Mouse (Mus musculus) MEL (cell line): ENCODE results near the gene Gas7. TPM values are rescaled to one million over a fixed set of nuclear protein-coding genes. Genes with fewer than 3 reads are reported as not detected.

Source experiments
- DNase-seq: peaks from one replicate; pipeline ENCODE4 v3.0.0; 2011; ENCODE audit warnings: low read depth, low spot score
- H3K27ac ChIP-seq: 2 replicates; pipeline ENCODE4 v1.5.1; 2012; ENCODE audit warnings: low read depth, mild to moderate bottlenecking, control low read depth, low read length, moderate library complexity; ENCODE audit not compliant: control insufficient read depth
- H3K27me3 ChIP-seq, 2 experiments: fragments of 150-350 bp in 1 of 2; sonication (generic) in 1 of 2; 2 replicates each; pipeline ENCODE4 v1.6.1; 2012; ENCODE audit warnings: low read length in 2 of 2, mild to moderate bottlenecking in 2 of 2, improper control_type of control experiment in 1 of 2, moderate library complexity in 1 of 2; ENCODE audit not compliant: insufficient read depth in 2 of 2, control insufficient read depth in 1 of 2
- H3K36me3 ChIP-seq, 2 experiments: 2 replicates each; pipeline ENCODE4 v1.6.1; 2012 to 2014; ENCODE audit warnings: low read length in 2 of 2, improper control_type of control experiment in 1 of 2, inconsistent platforms in 1 of 2, mild to moderate bottlenecking in 1 of 2; ENCODE audit not compliant: insufficient read depth in 2 of 2, control insufficient read depth in 1 of 2
- H3K4me1 ChIP-seq, 2 experiments: fragments of 150-350 bp in 1 of 2; sonication (generic) in 1 of 2; 2 replicates each; pipeline ENCODE4 v1.6.1; 2012; ENCODE audit warnings: low read length in 2 of 2, improper control_type of control experiment in 1 of 2, mild to moderate bottlenecking in 1 of 2; ENCODE audit not compliant: insufficient read depth in 2 of 2, control insufficient read depth in 1 of 2
- H3K4me3 ChIP-seq, 2 experiments: fragments of 150-350 bp in 1 of 2; sonication (generic) in 1 of 2; 2 replicates each; pipeline ENCODE4 v1.5.1; 2012; ENCODE audit warnings: low read depth in 2 of 2, low read length in 2 of 2, mild to moderate bottlenecking in 2 of 2, moderate library complexity in 2 of 2, control low read depth in 1 of 2, improper control_type of control experiment in 1 of 2; ENCODE audit not compliant: control insufficient read depth in 1 of 2, insufficient read depth in 1 of 2
- H3K79me2 ChIP-seq: 2 replicates; pipeline ENCODE4 v1.6.1; 2012; ENCODE audit warnings: mild to moderate bottlenecking, low read length, moderate library complexity; ENCODE audit not compliant: control insufficient read depth, poor library complexity, insufficient read depth
- H3K9ac ChIP-seq: 2 replicates; pipeline ENCODE4 v1.6.1; 2012; ENCODE audit warnings: low read depth, mild to moderate bottlenecking, control low read depth, low read length, moderate library complexity; ENCODE audit not compliant: control insufficient read depth, poor library complexity, severe bottlenecking
- H3K9me3 ChIP-seq: fragments of 150-350 bp; sonication (generic); replicated peaks from 2 replicates; pipeline ENCODE4 v1.6.1; 2012; ENCODE audit warnings: mild to moderate bottlenecking, low read length, improper control_type of control experiment, moderate library complexity; ENCODE audit not compliant: insufficient read depth
- CTCF ChIP-seq, 3 experiments: IDR thresholded peaks in 2 of 3; conservative IDR thresholded peaks in 1 of 3; 2 replicates each; pipeline ENCODE4 v1.5.1; 2011 to 2012; ENCODE audit warnings: low read length in 3 of 3, low read depth in 2 of 3, mild to moderate bottlenecking in 2 of 3, improper control_type of control experiment in 1 of 3, inconsistent platforms in 1 of 3, mixed read lengths in 1 of 3, moderate library complexity in 1 of 3; ENCODE audit not compliant: control insufficient read depth in 1 of 3, insufficient read depth in 1 of 3, poor library complexity in 1 of 3, severe bottlenecking in 1 of 3
- EP300 ChIP-seq, 2 experiments: IDR thresholded peaks; 2 replicates each; pipeline ENCODE4 v1.6.1; 2011; ENCODE audit warnings: improper control_type of control experiment in 2 of 2, low read length in 2 of 2, low read depth in 1 of 2, mild to moderate bottlenecking in 1 of 2
- HCFC1 ChIP-seq: IDR thresholded peaks from 2 replicates; pipeline ENCODE4 v1.6.1; 2012; ENCODE audit warnings: low read depth, mild to moderate bottlenecking, inconsistent platforms, low read length, improper control_type of control experiment, moderate library complexity
- JUND ChIP-seq: IDR thresholded peaks from 2 replicates; pipeline ENCODE4 v1.6.1; 2011; ENCODE audit warnings: low read depth, mild to moderate bottlenecking, improper control_type of control experiment, low read length
- KAT2A ChIP-seq: conservative IDR thresholded peaks from 2 replicates; pipeline ENCODE4 v1.6.1; 2012; ENCODE audit warnings: low read depth, low read length, improper control_type of control experiment, inconsistent platforms
- MAX ChIP-seq: IDR thresholded peaks from 2 replicates; pipeline ENCODE4 v1.6.1; 2011; ENCODE audit warnings: low read length, improper control_type of control experiment
- MXI1 ChIP-seq: IDR thresholded peaks from 2 replicates; pipeline ENCODE4 v1.6.1; 2011; ENCODE audit warnings: mild to moderate bottlenecking, low read depth, low read length, improper control_type of control experiment
- MYC ChIP-seq: IDR thresholded peaks from 2 replicates; pipeline ENCODE4 v1.6.1; 2011; ENCODE audit warnings: low read depth, mild to moderate bottlenecking, low read length, improper control_type of control experiment, moderate library complexity
- NELFE ChIP-seq: IDR thresholded peaks from 2 replicates; pipeline ENCODE4 v1.6.1; 2011; ENCODE audit warnings: low read depth, low read length, improper control_type of control experiment
- NRF1 ChIP-seq: IDR thresholded peaks from 2 replicates; pipeline ENCODE4 v1.6.1; 2014; ENCODE audit warnings: low read depth, mild to moderate bottlenecking, inconsistent platforms, low read length, improper control_type of control experiment, moderate library complexity; ENCODE audit not compliant: poor library complexity, insufficient read depth, severe bottlenecking
- POLR2AphosphoS2 ChIP-seq: IDR thresholded peaks from 2 replicates; pipeline ENCODE4 v1.6.1; 2011; ENCODE audit warnings: low read length, improper control_type of control experiment
- POLR2AphosphoS5 ChIP-seq: IDR thresholded peaks from 2 replicates; pipeline ENCODE4 v1.6.1; 2012; ENCODE audit warnings: low read depth, borderline replicate concordance, mild to moderate bottlenecking, inconsistent platforms, low read length, moderate library complexity, mixed read lengths
- TAL1 ChIP-seq: IDR thresholded peaks from 2 replicates; pipeline ENCODE4 v1.6.1; 2012; ENCODE audit warnings: mild to moderate bottlenecking, inconsistent platforms, low read length, moderate library complexity, mixed read lengths
- TBP ChIP-seq: IDR thresholded peaks from 2 replicates; pipeline ENCODE4 v1.8.0; 2011; ENCODE audit warnings: low read depth, low read length, improper control_type of control experiment
- USF1 ChIP-seq: IDR thresholded peaks from 2 replicates; pipeline ENCODE4 v1.6.1; 2014; ENCODE audit warnings: low read depth, mild to moderate bottlenecking, inconsistent platforms, low read length, improper control_type of control experiment, moderate library complexity
- USF2 ChIP-seq, 2 experiments: IDR thresholded peaks; 2 replicates each; pipeline ENCODE4 v1.6.1; 2011 to 2012; ENCODE audit warnings: improper control_type of control experiment in 2 of 2, low read length in 2 of 2, borderline replicate concordance in 1 of 2, inconsistent platforms in 1 of 2, low read depth in 1 of 2, mild to moderate bottlenecking in 1 of 2; ENCODE audit not compliant: insufficient read depth in 1 of 2
- ZC3H11A ChIP-seq: IDR thresholded peaks from 2 replicates; pipeline ENCODE4 v1.6.1; 2012; ENCODE audit warnings: low read depth, mild to moderate bottlenecking, inconsistent platforms, low read length, improper control_type of control experiment
- ZNF384 ChIP-seq: IDR thresholded peaks from 2 replicates; pipeline ENCODE4 v1.6.1; 2012; ENCODE audit warnings: low read depth, mild to moderate bottlenecking, inconsistent platforms, low read length, improper control_type of control experiment
- polyA plus RNA-seq, 2 experiments: library from polyadenylated mRNA; stranded (reverse) in 1 of 2; unstranded in 1 of 2; fragments of >175 nt in 1 of 2; fragments of >200 nt in 1 of 2; gene quantifications; 2 replicates each; pipeline versions ENCODE4 v1.2.1 to v1.2.4; 2012; ENCODE audit warnings: low replicate concordance in 2 of 2, low read depth in 1 of 2; ENCODE audit not compliant: insufficient read length in 2 of 2, insufficient read depth in 1 of 2, missing spikeins in 1 of 2
- total RNA-seq: library from RNA; depleted of rRNA; stranded (reverse); fragments of 300-350 nt; gene quantifications from 2 replicates; pipeline ENCODE4 v1.2.3, GENCODE M21; 2012

The Gas7 gene
- total and polyA plus RNA-seq, 3 experiments, result 0.04 TPM; not detected in 2

DNA sequence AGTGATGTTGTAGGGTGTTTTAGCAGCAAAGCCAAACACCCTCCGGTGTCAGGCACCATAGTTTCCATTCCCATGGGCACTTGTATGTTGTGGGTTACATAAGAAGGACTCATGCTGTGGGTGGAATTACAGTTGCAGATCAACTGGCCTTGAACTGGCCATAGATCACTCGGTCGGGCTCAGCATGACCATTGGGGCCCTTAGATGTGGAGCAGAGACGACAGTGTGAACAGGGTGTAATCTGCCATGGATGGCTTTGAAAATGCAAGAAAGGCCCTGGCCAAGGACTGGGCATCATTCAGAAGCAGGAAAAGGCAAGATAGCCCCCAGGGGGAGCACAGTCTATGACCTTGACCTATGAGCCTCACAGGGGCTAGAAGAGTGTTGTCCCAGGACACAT, 112.8 kb downstream of the Gas7 start:
- H3K9ac ChIP-seq, result no peak overlapping the region
- no peaks in the 10 kb centered on the region for H3K79me2 ChIP-seq
- no peak overlapping the region for H3K27ac ChIP-seq
- H3K36me3 ChIP-seq, result no peaks in the 10 kb centered on the region
- no peaks in the 10 kb centered on the region for H3K27me3 ChIP-seq
- no peaks in the 10 kb centered on the region for H3K9me3 ChIP-seq
- no peak for DNase-seq
- H3K4me3 ChIP-seq, result no peak overlapping the region
- no peaks in the 10 kb centered on the region for H3K4me1 ChIP-seq
- TF ChIP-seq HCFC1 (no peak), MXI1 (no peak), EP300 (IDR thresholded peaks at IDR 0.05; ENCODE audit: low read depth in 1 of 2, low read length in 2 of 2) (no peak), MAX (no peak), USF1 (no peak), NRF1 (no peak), KAT2A (no peak), POLR2AphosphoS2 (no peak)

DNA sequence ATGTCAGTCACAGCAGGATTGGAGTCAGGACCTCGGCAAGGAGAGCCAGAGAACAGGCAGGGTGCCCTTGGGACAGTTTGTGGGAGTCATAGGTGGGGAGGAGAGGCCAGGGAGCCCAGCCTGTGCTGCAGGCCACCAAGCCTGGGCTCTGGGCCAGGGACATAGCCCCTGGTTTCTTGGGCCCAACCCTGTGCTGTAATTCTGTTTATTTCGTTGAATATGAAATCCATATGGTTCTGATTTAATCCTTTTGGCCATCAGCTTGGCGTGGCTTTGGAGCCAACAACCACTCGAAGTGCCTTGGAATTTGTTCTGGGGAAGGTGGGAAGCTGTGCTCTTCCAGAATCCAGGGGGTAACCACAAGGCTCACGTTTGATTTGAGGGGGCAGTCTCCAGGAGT, 113.6 kb downstream of the Gas7 start:
- Histone ChIP-seq H3K27ac (no peak overlapping the region), H3K4me3 (no peak overlapping the region)
- TF ChIP-seq USF2 (IDR thresholded peaks at IDR 0.05; ENCODE audit: borderline replicate concordance in 1 of 2, insufficient read depth in 1 of 2, low read depth in 1 of 2, low read length in 2 of 2) (no peak), CTCF (IDR thresholded peaks at IDR 0.05 in 2 of 3, conservative IDR thresholded peaks at IDR 0.05 in 1 of 3; ENCODE audit: control insufficient read depth in 1 of 3, insufficient read depth in 1 of 3, low read depth in 2 of 3, low read length in 3 of 3, poor library complexity in 1 of 3, severe bottlenecking in 1 of 3) (no peak), POLR2AphosphoS5 (no peak), MYC (no peak), MAX (no peak), JUND (no peak), ZNF384 (no peak), TAL1 (no peak), KAT2A (no peak), TBP (no peak), NELFE (no peak), ZC3H11A (no peak)
- TF ChIP-seq, all 39 proteins: peak for 0
- Histone ChIP-seq H3K36me3 (no peaks in the 10 kb centered on the region), H3K9ac (no peak overlapping the region), H3K4me1 (no peaks in the 10 kb centered on the region), H3K9me3 (no peaks in the 10 kb centered on the region), H3K27me3 (no peaks in the 10 kb centered on the region), H3K79me2 (no peaks in the 10 kb centered on the region)
- no peak for DNase-seq
